Mouse (Mus musculus) heart, postnatal 0 days (tissue): Measurements from ENCODE around the gene Slc9a3r2.

Experiments used
- CTCF ChIP-seq: IDR thresholded peaks from 2 replicates; pipeline ENCODE4 v1.5.1; 2016; ENCODE audit warnings: antibody characterized with exemption, control low read depth, low read depth
- EP300 ChIP-seq: IDR thresholded peaks from 2 replicates; pipeline ENCODE4 v1.6.1; 2016; ENCODE audit warnings: antibody characterized with exemption, low read depth

- TF ChIP-seq CTCF (no peak), EP300 (no peak)
These were observed 24.7 kb downstream of the Slc9a3r2 start for GRCm38 (mm10) chr17:24625472-24625871.
